Mouse (Mus musculus) Patski (cell line): Measurements from ENCODE around the gene Lhx4. TPM values are rescaled to one million over a fixed set of nuclear protein-coding genes. Genes with fewer than 3 reads are reported as not detected.
A peak's percentile ranks its signal among the peaks of the same experiment; 100 is the strongest.

Source experiments
- ATAC-seq: fragments of 100-300 bp; one replicate; pipeline ENCODE4 v1.8.0; 2021
- CTCF ChIA-PET: fragments of 350-600 bp; sonication (Branson Sonifier 250); formaldehyde crosslinking; loops from one replicate; lab custom pipeline; 2022; ENCODE audit warnings: inconsistent platforms; lab: Charles Lee
- POLR2A ChIA-PET: fragments of 350-600 bp; sonication (Branson Sonifier 250); formaldehyde crosslinking; loops from one replicate; lab custom pipeline; 2022; ENCODE audit warnings: antibody characterized with exemption, inconsistent platforms; lab: Charles Lee
- DNase-seq: peaks from one replicate; pipeline ENCODE4 v3.0.0-alpha.2; 2011; ENCODE audit warnings: low read depth, low spot score
- H3K27me3 ChIP-seq: fragments of 371-371 bp; one replicate; pipeline ENCODE4 v1.5.1; 2021
- CTCF ChIP-seq: fragments of 100-300 bp; IDR thresholded peaks from one replicate; pipeline ENCODE4 v1.5.1; 2021
- in situ Hi-C: fragments of 300-500 bp; cut with MboI; formaldehyde crosslinking; loops from 3 replicates; pipeline ENCODE4 v1.11.1; 2018; ENCODE audit warnings: low pct_unique_long_range_greater_than_20kb, mixed read lengths
- polyA plus RNA-seq: library from polyadenylated mRNA; unstranded; gene quantifications from one replicate; pipeline ENCODE4 v1.2.3, GENCODE M21; 2021

The Lhx4 gene
- polyA plus RNA-seq, 1 experiment from 2014 or later, result not detected

DNA sequence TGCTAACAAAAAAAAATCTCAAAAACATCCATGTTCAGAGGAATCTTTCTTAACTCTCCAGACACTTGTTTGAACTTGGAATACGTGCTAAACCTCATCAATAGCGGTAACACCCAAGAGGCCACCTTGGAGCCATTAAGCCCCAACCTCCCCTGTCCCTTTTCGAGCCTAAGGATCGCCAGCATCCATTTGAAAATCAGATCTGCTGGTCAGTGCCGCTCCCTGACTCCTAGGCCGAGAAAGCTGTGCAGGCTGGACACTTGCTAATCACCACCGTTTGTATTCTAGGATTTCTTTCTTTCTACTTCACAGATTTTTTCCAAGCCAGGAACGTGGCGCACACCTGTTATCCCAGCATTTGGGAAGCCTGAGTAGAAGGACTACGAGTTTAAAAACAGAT is 23.7 kb downstream of the Lhx4 start:
- in situ Hi-C loops, result no loop called here

GRCm38 (mm10) chr1:155725876-155726275 is 25.6 kb downstream of the Lhx4 start:
- DNase-seq (no peak), ATAC-seq (no peak)
- H3K27me3 ChIP-seq, result peaks cover 30% of the 10 kb centered on the region
- in situ Hi-C loops, result no loop called here
- TF ChIP-seq CTCF, result no peak
- ChIA-PET POLR2A (no interaction called here), CTCF (no interaction called here)

More for the DNA sequence above, 23.7 kb downstream of the Lhx4 start:
- ChIA-PET POLR2A (no interaction called here), CTCF (no interaction called here)
- no peak for TF ChIP-seq CTCF
- ATAC-seq (no peak), DNase-seq (no peak)
- H3K27me3 ChIP-seq, result peaks cover 43% of the 10 kb centered on the region

DNA sequence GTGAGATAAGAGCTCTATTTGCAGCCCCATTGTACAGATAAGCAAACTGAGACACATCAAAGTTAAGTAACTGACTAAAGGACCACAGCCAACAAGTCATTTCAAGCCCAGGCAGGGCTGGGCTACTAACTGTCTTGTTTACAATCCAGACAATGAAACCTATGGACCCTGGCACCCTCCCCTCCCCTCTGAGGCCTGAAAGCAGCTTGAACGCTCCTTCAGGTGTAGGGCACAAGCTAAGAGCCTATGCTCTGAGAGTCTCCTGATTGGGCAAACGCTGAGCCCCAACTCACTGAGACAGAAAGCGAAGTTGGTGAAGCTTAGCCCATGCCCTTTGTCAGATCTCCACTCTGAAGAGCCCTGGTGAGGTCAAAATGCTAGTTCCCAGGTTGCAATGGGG is 27.2 kb downstream of the Lhx4 start:
- DNase-seq (no peak), ATAC-seq (no peak)
- TF ChIP-seq CTCF, result no peak
- ChIA-PET POLR2A (no interaction called here), CTCF (no interaction called here)
- H3K27me3 ChIP-seq, result peaks cover 23% of the 10 kb centered on the region
- in situ Hi-C loops, result no loop called here

DNA sequence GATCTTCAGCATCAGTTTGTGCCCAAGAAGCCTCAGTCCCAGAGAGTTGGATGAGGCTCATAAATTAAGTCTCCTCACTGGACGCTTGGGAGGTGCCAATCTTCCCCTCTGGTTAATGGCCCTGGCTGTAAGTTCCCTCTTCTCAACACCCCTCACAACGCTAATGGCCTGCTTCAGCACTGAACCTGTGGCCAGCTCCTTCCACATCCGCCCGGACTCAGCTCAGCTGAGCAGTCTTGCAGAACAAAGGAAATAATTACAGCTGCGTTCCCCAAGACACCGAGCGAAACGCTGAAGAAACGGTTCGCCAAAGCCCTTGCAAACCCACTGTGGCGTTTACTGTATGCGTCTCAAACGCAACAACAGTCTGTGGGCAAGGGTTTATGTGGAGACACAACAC is 29.3 kb downstream of the Lhx4 start:
- DNase-seq (peak; percentile 20), ATAC-seq (peak; percentile 81)
- POLR2A ChIA-PET, result no interaction called here
- H3K27me3 ChIP-seq, result peaks cover 25% of the 10 kb centered on the region
- CTCF ChIA-PET, result no interaction called here
- in situ Hi-C loops, result no loop called here
- no peak for TF ChIP-seq CTCF

DNA sequence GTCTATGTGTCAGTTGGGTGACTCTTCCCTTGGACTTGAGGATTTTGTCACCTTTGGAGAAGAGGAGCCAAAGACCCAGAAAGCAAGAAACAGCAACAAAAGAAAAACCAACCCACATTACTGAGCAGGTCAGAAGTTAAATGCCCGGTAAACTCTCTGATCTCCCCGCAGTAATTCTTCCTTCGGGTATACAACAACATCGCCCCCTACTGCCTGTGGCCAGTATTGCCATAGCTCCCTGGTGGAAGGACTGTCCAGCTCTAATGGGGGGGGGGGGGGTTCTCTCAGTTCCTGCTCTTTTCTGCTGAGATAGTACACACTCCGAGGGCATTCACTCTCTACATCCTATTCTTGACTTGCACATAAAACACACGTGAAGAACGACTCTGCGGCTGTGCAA is 30.0 kb downstream of the Lhx4 start:
- no peak for TF ChIP-seq CTCF
- ATAC-seq (no peak), DNase-seq (no peak)
- POLR2A ChIA-PET, result interaction anchor here (0.7 kb wide), 1 partner anchor 1225 kb away, joined by 3 read pairs; no protein-coding TSS in a partner anchor
- in situ Hi-C loops, result no loop called here
- CTCF ChIA-PET, result no interaction called here
- H3K27me3 ChIP-seq, result peaks cover 23% of the 10 kb centered on the region

GRCm38 (mm10) chr1:155720006-155720405 is 31.5 kb downstream of the Lhx4 start:
- DNase-seq (no peak), ATAC-seq (no peak)
- POLR2A ChIA-PET, result no interaction called here
- in situ Hi-C loops, result no loop called here
- TF ChIP-seq CTCF, result no peak
- CTCF ChIA-PET, result no interaction called here
- peaks cover 16% of the 10 kb centered on the region for H3K27me3 ChIP-seq

GRCm38 (mm10) chr1:155718851-155719250 is 32.6 kb downstream of the Lhx4 start:
- CTCF ChIA-PET, result no interaction called here
- POLR2A ChIA-PET, result no interaction called here
- ATAC-seq (no peak), DNase-seq (no peak)
- peaks cover 16% of the 10 kb centered on the region for H3K27me3 ChIP-seq
- TF ChIP-seq CTCF, result no peak
- in situ Hi-C loops, result no loop called here

GRCm38 (mm10) chr1:155717301-155717700 is 34.2 kb downstream of the Lhx4 start:
- in situ Hi-C loops, result no loop called here
- peaks cover 16% of the 10 kb centered on the region for H3K27me3 ChIP-seq
- ChIA-PET POLR2A (no interaction called here), CTCF (no interaction called here)
- ATAC-seq, result no peak
- TF ChIP-seq CTCF, result no peak
- DNase-seq, result no peak

DNA sequence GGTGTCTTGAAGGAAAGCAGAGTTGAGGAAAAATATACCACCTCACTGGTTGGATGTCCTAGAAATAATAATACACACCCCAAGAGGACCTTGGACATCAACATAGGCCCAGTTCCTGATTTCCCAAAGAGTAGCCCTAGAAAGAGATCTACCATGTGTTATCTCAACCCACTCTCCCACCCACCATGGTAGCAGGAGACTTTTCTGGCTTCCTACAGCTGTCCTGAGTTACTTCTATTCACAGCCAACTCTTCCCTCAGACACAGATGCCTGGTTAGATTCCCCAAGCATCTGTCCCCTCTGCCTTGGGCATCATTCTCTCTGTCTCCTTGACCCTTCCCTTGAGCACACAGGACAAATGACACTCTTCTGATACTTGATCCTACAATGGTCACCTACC is 36.1 kb downstream of the Lhx4 start:
- ATAC-seq (no peak), DNase-seq (no peak)
- peaks cover 16% of the 10 kb centered on the region for H3K27me3 ChIP-seq
- TF ChIP-seq CTCF, result no peak
- ChIA-PET POLR2A (no interaction called here), CTCF (no interaction called here)
- in situ Hi-C loops, result no loop called here

GRCm38 (mm10) chr1:155713306-155713705 is 38.2 kb downstream of the Lhx4 start:
- no peak for TF ChIP-seq CTCF
- ChIA-PET CTCF (no interaction called here), POLR2A (no interaction called here)
- ATAC-seq (no peak), DNase-seq (no peak)
- in situ Hi-C loops, result no loop called here
- H3K27me3 ChIP-seq, result no peaks in the 10 kb centered on the region

DNA sequence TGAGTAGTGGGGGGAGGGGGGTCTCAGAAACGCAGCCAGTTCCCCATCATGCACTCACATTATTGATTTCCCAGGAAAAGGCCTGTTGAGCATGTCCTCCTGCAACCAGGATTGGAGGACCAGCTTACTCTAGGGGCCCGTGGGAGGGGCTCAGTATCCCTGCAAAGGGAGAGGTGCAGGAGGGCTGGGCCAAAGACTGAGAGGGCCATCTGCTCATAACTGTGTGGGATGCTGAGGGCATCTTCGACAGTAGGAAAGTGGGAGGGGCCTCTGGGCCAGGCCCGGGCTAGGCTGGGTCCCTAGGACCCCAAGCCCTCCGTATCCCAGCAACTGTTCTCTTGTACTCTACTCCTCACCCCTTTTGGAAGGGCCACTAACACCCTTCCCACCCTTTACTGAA is 47.3 kb downstream of the Lhx4 start:
- ATAC-seq (no peak), DNase-seq (no peak)
- no peaks in the 10 kb centered on the region for H3K27me3 ChIP-seq
- no peak for TF ChIP-seq CTCF
- in situ Hi-C loops, result no loop called here
- ChIA-PET POLR2A (no interaction called here), CTCF (no interaction called here)

GRCm38 (mm10) chr1:155703191-155703680 is 48.2 kb downstream of the Lhx4 start:
- POLR2A ChIA-PET, result interaction anchor here (0.5 kb wide), 1 partner anchor 240 kb away, joined by 4 read pairs; no protein-coding TSS in a partner anchor
- no peaks in the 10 kb centered on the region for H3K27me3 ChIP-seq
- TF ChIP-seq CTCF, result no peak
- CTCF ChIA-PET, result no interaction called here
- ATAC-seq (no peak), DNase-seq (no peak)
- in situ Hi-C loops, result no loop called here
